Mouse (Mus musculus) spleen, adult 2 months (tissue): ENCODE measurements around the gene 2900026A02Rik. TPM values are rescaled to one million over a fixed set of nuclear protein-coding genes. Genes with fewer than 3 reads are reported as not detected.

ENCODE experiments used
- DNase-seq, 2 experiments: peaks; one replicate each; pipeline versions ENCODE4 v3.0.0 to v3.0.0-alpha.2; 2012 to 2021; ENCODE audit warnings: low spot score in 2 of 2, low read depth in 1 of 2
- H3K27ac ChIP-seq: fragments of 200-500 bp; 2 replicates; pipeline ENCODE4 v1.5.1; 2012; ENCODE audit warnings: low read length, inconsistent platforms; ENCODE audit not compliant: insufficient read depth
- H3K27me3 ChIP-seq: fragments of 200-500 bp; 2 replicates; pipeline ENCODE4 v1.6.1; 2012; ENCODE audit warnings: mild to moderate bottlenecking, moderate library complexity, low read length, inconsistent platforms; ENCODE audit not compliant: control insufficient read depth, insufficient read depth
- H3K36me3 ChIP-seq: fragments of 200-500 bp; 2 replicates; pipeline ENCODE4 v1.6.1; 2012; ENCODE audit warnings: mild to moderate bottlenecking, low read length, inconsistent platforms; ENCODE audit not compliant: control insufficient read depth, insufficient read depth
- H3K4me1 ChIP-seq: fragments of 200-500 bp; 2 replicates; pipeline ENCODE4 v1.6.1; 2011; ENCODE audit warnings: inconsistent platforms; ENCODE audit not compliant: control insufficient read depth, insufficient read depth, insufficient read length
- H3K4me3 ChIP-seq: fragments of 200-500 bp; 2 replicates; pipeline ENCODE4 v1.5.1; 2011; ENCODE audit warnings: mild to moderate bottlenecking, inconsistent platforms; ENCODE audit not compliant: insufficient read depth, insufficient read length; ENCODE audit errors: extremely low read depth
- CTCF ChIP-seq: fragments of 200-500 bp; IDR thresholded peaks from 2 replicates; pipeline ENCODE4 v1.5.1; 2011; ENCODE audit warnings: mild to moderate bottlenecking, inconsistent platforms; ENCODE audit not compliant: insufficient read depth, insufficient read length, insufficient replicate concordance; ENCODE audit errors: extremely low read depth
- POLR2A ChIP-seq: fragments of 200-500 bp; IDR thresholded peaks from 2 replicates; pipeline ENCODE4 v1.6.1; 2011; ENCODE audit warnings: low read depth, low read length, inconsistent platforms
- WGBS: fragments of 180-500 bp; shearing (Covaris S2); methylation state at CpG from one replicate; pipeline ENCODE4 v1.1.7; 2018; 5-methylcytosine and 5-hydroxymethylcytosine counted together
- polyA plus RNA-seq: library from polyadenylated mRNA; depleted of rRNA; stranded (reverse); fragments of >200 nt; gene quantifications from 2 replicates; pipeline ENCODE4 v1.2.3, GENCODE M21; 2012

Gene 2900026A02Rik
- polyA plus RNA-seq, 1 experiment = 5.1 TPM

DNA sequence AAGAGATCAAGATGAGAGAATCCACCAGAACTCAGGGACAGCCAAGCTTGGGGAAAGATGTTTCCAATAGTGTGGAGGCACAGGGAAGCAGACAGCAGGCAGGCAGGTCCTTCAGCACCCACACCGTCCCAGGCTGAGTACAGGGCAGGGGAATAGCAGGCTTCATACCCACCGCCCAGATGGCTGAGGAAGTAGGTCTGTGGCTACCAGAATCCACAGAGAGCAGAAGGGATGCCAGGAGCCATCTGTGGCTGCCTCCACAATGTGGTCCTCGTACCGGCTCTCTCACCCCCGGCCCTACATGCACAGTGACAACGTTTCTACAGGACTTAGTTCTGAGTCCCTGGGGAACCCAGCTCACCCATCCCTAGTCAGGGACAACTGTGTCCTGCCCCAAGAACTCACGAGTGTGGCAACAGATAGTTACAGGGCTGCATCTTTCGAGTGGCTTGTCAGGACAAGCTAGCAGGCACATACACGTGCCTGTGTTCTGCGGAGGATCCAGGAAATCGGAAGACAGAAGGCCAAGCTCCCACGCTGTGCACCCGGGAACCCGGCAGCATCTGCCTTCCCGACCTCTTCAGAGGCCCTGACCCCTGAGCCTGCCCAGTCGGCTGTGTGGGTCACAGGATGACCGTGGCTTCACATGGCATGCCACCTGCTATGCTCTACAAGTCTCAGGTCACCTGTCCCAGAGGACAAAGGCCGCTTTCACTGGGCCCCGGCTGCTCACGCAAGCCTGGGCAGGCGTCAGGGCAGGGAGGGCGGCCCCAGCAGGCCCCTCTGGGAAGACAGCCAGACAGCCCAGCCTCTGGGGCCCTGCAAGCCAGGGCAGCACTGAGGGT lies 68.2 kb downstream of the 2900026A02Rik start:
- 33% methylated on average over 22 of the region's 22 CpGs for WGBS
- Histone ChIP-seq H3K4me3 (no peak overlapping the region), H3K27me3 (no peaks in the 10 kb centered on the region)

DNA sequence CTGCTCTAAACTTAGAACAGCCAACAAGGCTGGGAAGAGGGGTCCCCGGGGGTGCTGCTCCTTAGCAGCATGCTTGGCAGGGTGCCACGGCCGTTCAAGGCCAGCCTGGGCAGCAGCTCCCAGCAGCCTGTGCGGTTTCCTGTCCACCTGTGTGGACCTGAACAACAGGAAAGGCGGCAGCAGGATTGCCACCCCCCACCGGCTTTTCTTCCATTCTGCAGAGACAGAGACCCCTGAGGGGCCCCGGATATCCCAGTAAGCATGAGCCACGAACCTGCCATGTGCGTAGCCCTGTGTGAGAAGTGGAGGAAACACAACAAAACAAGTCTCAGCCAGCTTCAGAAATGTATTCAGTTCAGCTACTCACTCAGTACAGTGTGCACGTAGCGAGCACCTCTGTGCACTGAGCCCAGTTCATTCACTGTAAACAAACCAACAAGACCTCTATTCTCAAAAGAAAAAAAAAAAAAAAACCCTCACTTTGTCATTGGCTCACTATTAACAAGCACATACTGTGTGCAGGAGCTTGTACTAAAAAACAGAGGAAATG lies 69.4 kb downstream of the 2900026A02Rik start:
- WGBS = 16% methylated on average over 11 of the region's 11 CpGs
- Histone ChIP-seq H3K27me3 (no peaks in the 10 kb centered on the region), H3K4me1 (peaks cover 12% of the 10 kb centered on the region; the same call in 1 of the 2 replicates), H3K36me3 (no peaks in the 10 kb centered on the region), H3K4me3 (no peak overlapping the region), H3K27ac (no peak overlapping the region)
- no peak for TF ChIP-seq CTCF
- no peak for TF ChIP-seq POLR2A
- DNase-seq = no peak

More for the DNA sequence above, 68.2 kb downstream of the 2900026A02Rik start:
- Histone ChIP-seq H3K27ac (no peak overlapping the region), H3K4me1 (peaks cover 14% of the 10 kb centered on the region; the same call in 1 of the 2 replicates), H3K36me3 (no peaks in the 10 kb centered on the region)
- DNase-seq = no peak
- TF ChIP-seq POLR2A = no peak
- TF ChIP-seq CTCF = no peak

DNA sequence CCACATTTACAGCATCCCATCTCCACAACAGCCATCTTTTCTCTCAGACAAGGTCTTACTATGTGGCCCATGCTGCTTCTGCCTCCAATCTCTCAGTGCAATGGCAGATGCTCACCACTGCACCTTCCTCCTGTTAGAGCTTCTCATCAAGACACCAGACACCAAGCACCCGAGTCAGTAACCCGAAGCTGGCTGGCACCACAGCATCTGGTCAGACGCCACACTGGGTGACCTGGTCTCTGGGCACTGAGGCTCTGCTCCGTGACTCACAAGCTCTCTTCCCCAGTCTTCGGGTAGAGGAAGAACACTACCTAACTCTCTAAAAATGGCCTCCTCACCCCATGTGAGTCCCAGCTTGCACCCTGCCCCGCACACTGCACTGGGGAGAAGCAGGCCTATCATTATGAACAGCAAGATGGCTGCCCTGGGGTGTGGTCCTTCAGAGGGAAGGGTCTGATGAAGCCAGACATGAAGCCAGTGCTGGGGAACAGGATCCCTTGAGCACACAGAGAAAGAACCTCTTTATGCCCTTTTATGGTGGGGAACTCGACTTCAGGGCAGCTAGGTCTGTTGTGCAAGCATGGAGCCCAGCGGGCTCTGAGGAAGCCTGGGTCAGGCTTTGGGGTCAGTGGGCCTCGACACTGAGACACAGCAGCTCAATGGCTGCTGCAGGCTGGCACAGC lies 70.0 kb downstream of the 2900026A02Rik start:
- Histone ChIP-seq H3K27me3 (no peaks in the 10 kb centered on the region), H3K4me1 (peaks cover 12% of the 10 kb centered on the region; the same call in 1 of the 2 replicates), H3K4me3 (no peak overlapping the region), H3K36me3 (no peaks in the 10 kb centered on the region), H3K27ac (peak overlapping the region; percentile 35; the same call in 1 of the 2 replicates)
- DNase-seq = no peak
- TF ChIP-seq POLR2A = no peak
- 38% methylated on average over 9 of the region's 9 CpGs for WGBS

DNA sequence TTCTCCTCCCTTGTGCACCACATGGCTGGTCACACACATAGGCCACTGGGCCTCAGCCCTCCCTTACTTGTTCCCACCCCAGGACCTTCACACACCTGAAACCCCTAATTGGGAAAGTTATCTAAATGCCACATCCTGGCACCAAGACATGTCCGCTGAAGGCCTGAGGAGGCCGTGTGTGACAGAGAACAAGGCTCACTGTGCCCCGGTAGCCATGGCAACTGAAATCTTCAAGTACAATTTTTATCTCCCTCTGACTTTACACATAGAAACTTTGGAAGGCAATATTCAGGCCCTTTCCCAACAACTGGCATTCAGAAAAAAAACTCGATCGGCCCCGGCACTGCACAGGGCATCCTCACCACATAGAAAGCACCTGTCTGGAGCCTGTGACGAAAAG lies 72.0 kb downstream of the 2900026A02Rik start:
- H3K36me3 ChIP-seq = no peaks in the 10 kb centered on the region
- no peak overlapping the region for H3K27ac ChIP-seq
- H3K27me3 ChIP-seq = no peaks in the 10 kb centered on the region
- H3K4me1 ChIP-seq = peaks cover 12% of the 10 kb centered on the region; the same call in 1 of the 2 replicates
- DNase-seq = no peak
- H3K4me3 ChIP-seq = no peak overlapping the region
- TF ChIP-seq CTCF (no peak), POLR2A (no peak)
- WGBS = 75% methylated on average over 7 of the region's 7 CpGs

DNA sequence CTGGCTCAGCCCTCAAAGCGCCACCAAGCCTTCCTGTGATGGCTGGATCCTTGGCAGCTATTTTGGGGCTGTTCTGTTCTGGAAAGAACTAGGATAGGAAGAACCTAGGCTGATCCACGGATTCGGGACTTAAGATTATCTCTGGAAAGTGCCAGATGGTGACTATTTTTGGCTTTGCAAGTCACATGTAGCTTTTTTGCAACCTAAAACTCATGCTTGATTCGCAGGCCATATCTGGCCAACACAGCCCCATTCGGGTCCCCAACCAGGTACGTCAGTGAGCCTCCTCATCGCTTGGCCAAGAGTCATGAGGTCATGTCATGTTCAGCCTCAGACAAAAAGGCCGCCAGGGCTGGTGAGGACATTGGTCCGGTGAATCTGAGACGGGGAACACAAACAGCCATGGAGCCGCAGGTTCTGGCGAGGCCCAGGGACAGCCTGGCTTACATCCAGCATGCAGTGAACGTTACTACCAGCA lies 73.0 kb downstream of the 2900026A02Rik start:
- Histone ChIP-seq H3K36me3 (no peaks in the 10 kb centered on the region), H3K27me3 (no peaks in the 10 kb centered on the region), H3K27ac (no peak overlapping the region), H3K4me3 (no peak overlapping the region), H3K4me1 (peaks cover 8% of the 10 kb centered on the region; the same call in 1 of the 2 replicates)
- no peak for DNase-seq
- no peak for TF ChIP-seq CTCF
- no peak for TF ChIP-seq POLR2A
- WGBS = 93% methylated on average over 13 of the region's 13 CpGs

DNA sequence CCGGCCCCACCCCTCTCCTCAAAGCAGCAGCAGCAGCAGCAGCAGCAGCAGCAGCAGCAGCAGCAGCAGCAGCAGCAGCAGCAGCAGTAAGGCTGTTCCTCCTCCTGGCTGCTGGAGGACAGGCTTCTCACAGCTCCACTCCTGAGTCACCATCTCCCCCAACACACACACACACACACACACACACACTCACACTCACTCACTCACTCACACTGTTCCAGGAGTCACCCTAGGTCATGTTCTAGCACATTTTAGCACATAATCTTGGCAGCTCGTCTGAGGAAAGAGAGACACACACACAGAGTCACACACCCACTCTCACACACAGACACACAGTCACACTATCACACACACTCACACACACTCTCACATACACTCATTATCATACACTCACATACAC lies 74.4 kb downstream of the 2900026A02Rik start:
- WGBS = 59% methylated on average over 2 of the region's 2 CpGs
- Histone ChIP-seq H3K36me3 (no peaks in the 10 kb centered on the region), H3K27ac (no peak overlapping the region), H3K4me1 (peaks cover 5% of the 10 kb centered on the region; the same call in 1 of the 2 replicates), H3K4me3 (no peak overlapping the region), H3K27me3 (no peaks in the 10 kb centered on the region)
- no peak for DNase-seq
- no peak for TF ChIP-seq POLR2A
- no peak for TF ChIP-seq CTCF
